Mouse (Mus musculus) MEL (cell line): Measurements from ENCODE around the gene Lnx1. TPM values are rescaled to one million over a fixed set of nuclear protein-coding genes. Genes with fewer than 3 reads are reported as not detected.

Experiments used
- DNase-seq: peaks from one replicate; pipeline ENCODE4 v3.0.0; 2011; ENCODE audit warnings: low read depth, low spot score
- H3K27ac ChIP-seq: 2 replicates; pipeline ENCODE4 v1.5.1; 2012; ENCODE audit warnings: low read depth, mild to moderate bottlenecking, control low read depth, low read length, moderate library complexity; ENCODE audit not compliant: control insufficient read depth
- H3K27me3 ChIP-seq, 2 experiments: fragments of 150-350 bp in 1 of 2; sonication (generic) in 1 of 2; 2 replicates each; pipeline ENCODE4 v1.6.1; 2012; ENCODE audit warnings: low read length in 2 of 2, mild to moderate bottlenecking in 2 of 2, improper control_type of control experiment in 1 of 2, moderate library complexity in 1 of 2; ENCODE audit not compliant: insufficient read depth in 2 of 2, control insufficient read depth in 1 of 2
- H3K36me3 ChIP-seq, 2 experiments: 2 replicates each; pipeline ENCODE4 v1.6.1; 2012 to 2014; ENCODE audit warnings: low read length in 2 of 2, improper control_type of control experiment in 1 of 2, inconsistent platforms in 1 of 2, mild to moderate bottlenecking in 1 of 2; ENCODE audit not compliant: insufficient read depth in 2 of 2, control insufficient read depth in 1 of 2
- H3K4me1 ChIP-seq, 2 experiments: fragments of 150-350 bp in 1 of 2; sonication (generic) in 1 of 2; 2 replicates each; pipeline ENCODE4 v1.6.1; 2012; ENCODE audit warnings: low read length in 2 of 2, improper control_type of control experiment in 1 of 2, mild to moderate bottlenecking in 1 of 2; ENCODE audit not compliant: insufficient read depth in 2 of 2, control insufficient read depth in 1 of 2
- H3K4me3 ChIP-seq, 2 experiments: fragments of 150-350 bp in 1 of 2; sonication (generic) in 1 of 2; 2 replicates each; pipeline ENCODE4 v1.5.1; 2012; ENCODE audit warnings: low read depth in 2 of 2, low read length in 2 of 2, mild to moderate bottlenecking in 2 of 2, moderate library complexity in 2 of 2, control low read depth in 1 of 2, improper control_type of control experiment in 1 of 2; ENCODE audit not compliant: control insufficient read depth in 1 of 2, insufficient read depth in 1 of 2
- H3K79me2 ChIP-seq: 2 replicates; pipeline ENCODE4 v1.6.1; 2012; ENCODE audit warnings: mild to moderate bottlenecking, low read length, moderate library complexity; ENCODE audit not compliant: control insufficient read depth, poor library complexity, insufficient read depth
- H3K9ac ChIP-seq: 2 replicates; pipeline ENCODE4 v1.6.1; 2012; ENCODE audit warnings: low read depth, mild to moderate bottlenecking, control low read depth, low read length, moderate library complexity; ENCODE audit not compliant: control insufficient read depth, poor library complexity, severe bottlenecking
- H3K9me3 ChIP-seq: fragments of 150-350 bp; sonication (generic); replicated peaks from 2 replicates; pipeline ENCODE4 v1.6.1; 2012; ENCODE audit warnings: mild to moderate bottlenecking, low read length, improper control_type of control experiment, moderate library complexity; ENCODE audit not compliant: insufficient read depth
- BHLHE40 ChIP-seq: IDR thresholded peaks from 2 replicates; pipeline ENCODE4 v1.6.1; 2012; ENCODE audit warnings: low read depth, mild to moderate bottlenecking, inconsistent platforms, low read length, improper control_type of control experiment, borderline replicate concordance
- CHD1 ChIP-seq: IDR thresholded peaks from 2 replicates; pipeline ENCODE4 v1.6.1; 2012; ENCODE audit warnings: low read depth, mild to moderate bottlenecking, inconsistent platforms, low read length, improper control_type of control experiment
- CTCF ChIP-seq, 3 experiments: IDR thresholded peaks in 2 of 3; conservative IDR thresholded peaks in 1 of 3; 2 replicates each; pipeline ENCODE4 v1.5.1; 2011 to 2012; ENCODE audit warnings: low read length in 3 of 3, low read depth in 2 of 3, mild to moderate bottlenecking in 2 of 3, improper control_type of control experiment in 1 of 3, inconsistent platforms in 1 of 3, mixed read lengths in 1 of 3, moderate library complexity in 1 of 3; ENCODE audit not compliant: control insufficient read depth in 1 of 3, insufficient read depth in 1 of 3, poor library complexity in 1 of 3, severe bottlenecking in 1 of 3
- ELF1 ChIP-seq: IDR thresholded peaks from 2 replicates; pipeline ENCODE4 v1.6.1; 2014; ENCODE audit warnings: low read depth, mild to moderate bottlenecking, inconsistent platforms, low read length, improper control_type of control experiment, moderate library complexity
- EP300 ChIP-seq, 2 experiments: IDR thresholded peaks; 2 replicates each; pipeline ENCODE4 v1.6.1; 2011; ENCODE audit warnings: improper control_type of control experiment in 2 of 2, low read length in 2 of 2, low read depth in 1 of 2, mild to moderate bottlenecking in 1 of 2
- ETS1 ChIP-seq: IDR thresholded peaks from 2 replicates; pipeline ENCODE4 v1.6.1; 2012; ENCODE audit warnings: low read depth, mild to moderate bottlenecking, inconsistent platforms, low read length, improper control_type of control experiment, moderate library complexity
- GATA1 ChIP-seq: IDR thresholded peaks from 2 replicates; pipeline ENCODE4 v1.6.1; 2011; ENCODE audit warnings: low read depth, low read length, improper control_type of control experiment
- KAT2A ChIP-seq: conservative IDR thresholded peaks from 2 replicates; pipeline ENCODE4 v1.6.1; 2012; ENCODE audit warnings: low read depth, low read length, improper control_type of control experiment, inconsistent platforms
- MAX ChIP-seq: IDR thresholded peaks from 2 replicates; pipeline ENCODE4 v1.6.1; 2011; ENCODE audit warnings: low read length, improper control_type of control experiment
- MYB ChIP-seq: IDR thresholded peaks from 2 replicates; pipeline ENCODE4 v1.6.1; 2011; ENCODE audit warnings: mild to moderate bottlenecking, low read depth, low read length, improper control_type of control experiment
- MYC ChIP-seq: IDR thresholded peaks from 2 replicates; pipeline ENCODE4 v1.6.1; 2011; ENCODE audit warnings: low read depth, mild to moderate bottlenecking, low read length, improper control_type of control experiment, moderate library complexity
- NELFE ChIP-seq: IDR thresholded peaks from 2 replicates; pipeline ENCODE4 v1.6.1; 2011; ENCODE audit warnings: low read depth, low read length, improper control_type of control experiment
- POLR2AphosphoS2 ChIP-seq: IDR thresholded peaks from 2 replicates; pipeline ENCODE4 v1.6.1; 2011; ENCODE audit warnings: low read length, improper control_type of control experiment
- POLR2AphosphoS5 ChIP-seq: IDR thresholded peaks from 2 replicates; pipeline ENCODE4 v1.6.1; 2012; ENCODE audit warnings: low read depth, borderline replicate concordance, mild to moderate bottlenecking, inconsistent platforms, low read length, moderate library complexity, mixed read lengths
- SIN3A ChIP-seq: IDR thresholded peaks from 2 replicates; pipeline ENCODE4 v1.6.1; 2012; ENCODE audit warnings: low read length, improper control_type of control experiment, inconsistent platforms
- TBP ChIP-seq: IDR thresholded peaks from 2 replicates; pipeline ENCODE4 v1.8.0; 2011; ENCODE audit warnings: low read depth, low read length, improper control_type of control experiment
- TCF12 ChIP-seq: IDR thresholded peaks from 2 replicates; pipeline ENCODE4 v1.6.1; 2014; ENCODE audit warnings: low read depth, mild to moderate bottlenecking, inconsistent platforms, low read length, improper control_type of control experiment, moderate library complexity
- UBTF ChIP-seq: IDR thresholded peaks from 2 replicates; pipeline ENCODE4 v1.6.1; 2012; ENCODE audit warnings: low read depth, mild to moderate bottlenecking, inconsistent platforms, low read length, improper control_type of control experiment, moderate library complexity, borderline replicate concordance; ENCODE audit not compliant: insufficient read depth
- USF1 ChIP-seq: IDR thresholded peaks from 2 replicates; pipeline ENCODE4 v1.6.1; 2014; ENCODE audit warnings: low read depth, mild to moderate bottlenecking, inconsistent platforms, low read length, improper control_type of control experiment, moderate library complexity
- ZC3H11A ChIP-seq: IDR thresholded peaks from 2 replicates; pipeline ENCODE4 v1.6.1; 2012; ENCODE audit warnings: low read depth, mild to moderate bottlenecking, inconsistent platforms, low read length, improper control_type of control experiment
- ZKSCAN1 ChIP-seq: IDR thresholded peaks from 2 replicates; pipeline ENCODE4 v1.6.1; 2012; ENCODE audit warnings: low read depth, mild to moderate bottlenecking, inconsistent platforms, low read length, improper control_type of control experiment, moderate library complexity
- polyA plus RNA-seq, 2 experiments: library from polyadenylated mRNA; stranded (reverse) in 1 of 2; unstranded in 1 of 2; fragments of >175 nt in 1 of 2; fragments of >200 nt in 1 of 2; gene quantifications; 2 replicates each; pipeline versions ENCODE4 v1.2.1 to v1.2.4; 2012; ENCODE audit warnings: low replicate concordance in 2 of 2, low read depth in 1 of 2; ENCODE audit not compliant: insufficient read length in 2 of 2, insufficient read depth in 1 of 2, missing spikeins in 1 of 2
- total RNA-seq: library from RNA; depleted of rRNA; stranded (reverse); fragments of 300-350 nt; gene quantifications from 2 replicates; pipeline ENCODE4 v1.2.3, GENCODE M21; 2012

Lnx1 gene
- total and polyA plus RNA-seq, 3 experiments = 0.06 TPM; not detected in 2

DNA sequence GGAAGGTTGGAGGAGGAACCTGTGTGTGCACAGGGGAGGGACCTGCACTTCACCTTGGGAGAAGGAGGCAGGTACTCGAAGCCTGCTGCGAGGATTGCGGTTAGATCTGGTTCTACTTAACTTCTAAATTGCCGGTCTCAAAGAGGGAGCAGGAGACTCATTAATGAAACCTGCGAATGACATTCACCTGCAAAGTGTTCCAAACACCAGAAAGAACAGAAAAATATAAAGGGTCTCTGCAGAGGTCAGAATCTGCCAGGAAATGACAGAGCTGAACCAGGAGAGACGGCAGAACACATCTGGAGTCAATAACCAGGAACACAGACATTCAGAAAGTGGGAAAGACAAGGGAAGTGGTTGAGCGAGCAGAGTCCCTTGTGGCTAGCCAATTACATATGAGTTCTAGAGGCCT is 8.3 kb downstream of the Lnx1 start:
- Histone ChIP-seq H3K9ac (no peak overlapping the region), H3K4me1 (no peaks in the 10 kb centered on the region), H3K9me3 (no peaks in the 10 kb centered on the region), H3K79me2 (no peaks in the 10 kb centered on the region), H3K36me3 (no peaks in the 10 kb centered on the region), H3K27ac (no peak overlapping the region), H3K4me3 (no peak overlapping the region), H3K27me3 (peaks cover 15 to 24% of the 10 kb centered on the region in 2 experiments)
- no peak for DNase-seq
- TF ChIP-seq USF1 (no peak), MAX (no peak), TBP (no peak), MYB (no peak), ZC3H11A (no peak), ELF1 (no peak), MYC (no peak), POLR2AphosphoS5 (no peak)

DNA sequence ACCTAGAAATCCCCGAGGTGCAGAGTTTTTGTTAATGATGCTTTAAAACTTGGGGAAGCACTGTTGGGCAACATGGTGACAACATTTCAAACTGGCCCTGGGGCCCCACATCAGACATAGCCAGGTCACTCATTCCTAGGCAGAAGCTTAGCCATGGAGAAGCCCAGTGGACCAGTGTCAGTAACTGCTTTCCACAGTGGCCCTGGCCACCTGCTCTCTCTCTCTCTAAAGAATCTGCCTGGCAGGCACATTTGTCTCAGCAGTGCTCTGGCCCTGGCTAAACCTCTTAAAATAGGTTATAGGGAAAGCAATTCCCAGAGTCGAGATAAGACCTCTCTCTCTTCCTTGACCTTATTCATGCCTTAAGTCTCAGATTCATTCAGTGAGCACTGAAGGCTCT is 8.9 kb downstream of the Lnx1 start:
- Histone ChIP-seq H3K27ac (no peak overlapping the region), H3K9ac (no peak overlapping the region), H3K79me2 (no peaks in the 10 kb centered on the region), H3K4me1 (no peaks in the 10 kb centered on the region), H3K4me3 (no peak overlapping the region), H3K36me3 (no peaks in the 10 kb centered on the region), H3K27me3 (peaks cover 19 to 24% of the 10 kb centered on the region in 2 experiments), H3K9me3 (no peaks in the 10 kb centered on the region)
- no peak for DNase-seq
- TF ChIP-seq TCF12 = no peak
- no peak for TF ChIP-seq NELFE
- no peak for TF ChIP-seq ETS1
- TF ChIP-seq EP300 (IDR thresholded peaks at IDR 0.05; ENCODE audit: low read depth in 1 of 2, low read length in 2 of 2) = no peak
- no peak for TF ChIP-seq BHLHE40
- no peak for TF ChIP-seq GATA1
- no peak for TF ChIP-seq CTCF (IDR thresholded peaks at IDR 0.05 in 2 of 3, conservative IDR thresholded peaks at IDR 0.05 in 1 of 3; ENCODE audit: control insufficient read depth in 1 of 3, insufficient read depth in 1 of 3, low read depth in 2 of 3, low read length in 3 of 3, poor library complexity in 1 of 3, severe bottlenecking in 1 of 3)

DNA sequence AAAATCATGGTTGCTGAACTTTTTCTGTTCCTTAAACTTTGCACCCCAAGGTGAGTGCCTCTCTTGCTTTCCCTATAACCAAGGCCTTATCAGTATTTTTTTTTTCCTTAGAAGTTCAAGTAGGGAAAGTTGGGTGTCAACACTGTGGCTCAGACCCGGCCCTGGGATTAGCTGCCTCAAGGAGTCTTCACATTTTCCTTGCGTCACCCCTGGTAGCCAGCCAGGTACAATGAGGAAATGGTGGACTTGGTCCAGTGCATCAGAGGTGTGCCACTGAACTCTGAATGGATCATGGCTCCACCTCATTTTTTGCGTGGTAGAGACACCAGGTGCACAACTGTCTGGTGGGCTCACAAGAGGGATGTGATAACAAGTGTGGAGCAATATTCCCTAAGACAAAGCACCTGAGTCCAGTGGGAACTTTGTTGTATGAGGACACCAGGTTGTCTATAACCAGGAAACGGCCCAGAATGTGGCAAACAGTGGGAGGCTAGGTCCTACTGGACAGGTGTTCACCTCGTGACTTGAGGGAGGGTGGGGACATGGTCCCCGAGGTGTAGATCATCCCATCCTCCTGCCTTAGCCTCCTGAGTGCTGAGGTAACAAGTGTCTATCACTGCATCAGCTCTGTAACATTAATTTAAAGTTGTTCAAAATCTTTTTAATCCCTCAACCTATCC is 10.2 kb downstream of the Lnx1 start:
- no peak overlapping the region for H3K4me3 ChIP-seq

More for the DNA sequence above, 10.2 kb downstream of the Lnx1 start:
- Histone ChIP-seq H3K9ac (no peak overlapping the region), H3K27me3 (peaks cover 24 to 27% of the 10 kb centered on the region in 2 experiments)
- no peak for TF ChIP-seq CHD1
- no peak for TF ChIP-seq ETS1
- TF ChIP-seq POLR2AphosphoS2 = no peak
- no peak for TF ChIP-seq POLR2AphosphoS5
- TF ChIP-seq SIN3A = no peak
- TF ChIP-seq MYB = no peak
- TF ChIP-seq EP300 (IDR thresholded peaks at IDR 0.05; ENCODE audit: low read depth in 1 of 2, low read length in 2 of 2) = no peak
- no peak for TF ChIP-seq KAT2A
- no peak for TF ChIP-seq ZKSCAN1
- TF ChIP-seq UBTF = no peak
- TF ChIP-seq, all 39 proteins: peak for 0
- Histone ChIP-seq H3K9me3 (no peaks in the 10 kb centered on the region), H3K79me2 (no peaks in the 10 kb centered on the region), H3K36me3 (no peaks in the 10 kb centered on the region), H3K4me1 (no peaks in the 10 kb centered on the region), H3K27ac (no peak overlapping the region)
- no peak for DNase-seq
